Comparison of ENCODE assay signal across 20 mouse cellular contexts in genomic region chr10:98976877-98977494, GRCm38 (mm10).
A peak's percentile ranks its signal among the peaks of the same experiment; 100 is the strongest.
DNase-seq lines count a peak whose midpoint lies in the region; ATAC-seq and TF ChIP-seq lines count a peak whose summit lies in the region.
"Had no signal": no experiment of that assay in that cellular context is flagged by ENCODE, and none has a peak within 500 bp of the region (broad histone marks: within the 10 kb centered on the region; RNA-seq: fewer than 3 reads in every experiment).

No protein-coding gene starts in this region.

- no peak for TF ChIP-seq RAD21 in CH12.LX (IDR thresholded peaks at IDR 0.05; ENCODE audit: low read depth, low read length)

- H3K27me3 ChIP-seq in intestine, embryonic 15.5 days (replicated peaks), result no peaks in the 10 kb centered on the region
- no peaks in the 10 kb centered on the region for H3K27me3 ChIP-seq in intestine, postnatal 0 days (replicated peaks; ENCODE audit: control insufficient read depth, insufficient read depth, low read length)
- H3K27me3 ChIP-seq in kidney, postnatal 0 days (ENCODE audit: insufficient read depth, low read length), result no peaks in the 10 kb centered on the region
- no peaks in the 10 kb centered on the region for H3K27me3 ChIP-seq in lung, embryonic 15.5 days
- no peaks in the 10 kb centered on the region for H3K27me3 ChIP-seq in lung, postnatal 0 days (replicated peaks; ENCODE audit: insufficient read depth, low read length)
- no peaks in the 10 kb centered on the region for H3K27me3 ChIP-seq in CH12.LX (replicated peaks)
- H3K27me3 ChIP-seq: forebrain, embryonic 13.5 days; heart, embryonic 13.5 days; hindbrain, embryonic 13.5 days had no signal

- peak; percentile 13; the same call in 1 of the 2 replicates for ATAC-seq in intestine, embryonic 15.5 days
- no peak for ATAC-seq in intestine, postnatal 0 days
- ATAC-seq in kidney, postnatal 0 days (replicated peaks; ENCODE audit: low FRiP score, low read depth), result no peak
- ATAC-seq in lung, embryonic 15.5 days (ENCODE audit: borderline replicate concordance, extremely low read depth, low FRiP score, low TSS enrichment), result peak; percentile 23; the same call in 1 of the 2 replicates
- ATAC-seq in lung, postnatal 0 days, result no peak
- ATAC-seq: forebrain, embryonic 13.5 days; forebrain, postnatal 0 days; hindbrain, postnatal 0 days had no signal

- DNase-seq in kidney, postnatal 0 days (ENCODE audit: low spot score), result peak; percentile 45
- no peak for DNase-seq in kidney, postnatal 4 days
- no peak for DNase-seq in lung, postnatal 0 days (ENCODE audit: low spot score)
- peak; percentile 53 for DNase-seq in CH12.LX (ENCODE audit: extremely low read depth)
- DNase-seq in adrenal gland, postnatal 25 days, result no peak
- DNase-seq: adrenal gland, adult 2 months; adrenal gland, postnatal 36 days; cerebellum, adult 2 months; cerebellum, postnatal 10 days; forebrain, postnatal 0 days; gastrocnemius, postnatal 14 days; heart, postnatal 10 days had no signal

- H3K79me2 ChIP-seq in CH12.LX (replicated peaks; ENCODE audit: control insufficient read depth, extremely low read depth, insufficient read depth, poor library complexity, severe bottlenecking), result peaks cover 32% of the 10 kb centered on the region

- H3K4me2 ChIP-seq in intestine, embryonic 15.5 days (replicated peaks), result no peak overlapping the region
- H3K4me2 ChIP-seq in intestine, postnatal 0 days (replicated peaks; ENCODE audit: low read depth), result no peak overlapping the region
- H3K4me2 ChIP-seq in kidney, postnatal 0 days (ENCODE audit: low read length), result no peak overlapping the region
- no peak overlapping the region for H3K4me2 ChIP-seq in lung, embryonic 15.5 days
- H3K4me2 ChIP-seq in lung, postnatal 0 days (replicated peaks; ENCODE audit: low read depth, low read length), result no peak overlapping the region
- H3K4me2 ChIP-seq in CH12.LX (ENCODE audit: insufficient read depth, low read depth, poor library complexity, severe bottlenecking), result peak overlapping the region; percentile 79
- H3K4me2 ChIP-seq: forebrain, embryonic 13.5 days; heart, embryonic 13.5 days; hindbrain, embryonic 13.5 days had no signal

- no peaks in the 10 kb centered on the region for H3K9me3 ChIP-seq in intestine, embryonic 15.5 days
- H3K9me3 ChIP-seq in intestine, postnatal 0 days (ENCODE audit: control insufficient read depth), result no peaks in the 10 kb centered on the region
- no peaks in the 10 kb centered on the region for H3K9me3 ChIP-seq in kidney, postnatal 0 days (replicated peaks; ENCODE audit: low read length)
- H3K9me3 ChIP-seq in lung, embryonic 15.5 days, result no peaks in the 10 kb centered on the region
- H3K9me3 ChIP-seq in lung, postnatal 0 days (ENCODE audit: low read length), result no peaks in the 10 kb centered on the region
- H3K9me3 ChIP-seq in CH12.LX (replicated peaks; ENCODE audit: low read length), result no peaks in the 10 kb centered on the region
- H3K9me3 ChIP-seq: embryonic facial prominence, embryonic 10.5 days; heart, embryonic 13.5 days; hindbrain, embryonic 13.5 days had no signal

- dilution Hi-C loops in CH12.LX (cut with MboI; ENCODE audit: extremely low pct_ligation_motif_present, extremely low pct_unique_long_range_greater_than_20kb, low sequenced_read_pairs), result no loop called here

- H3K36me3 ChIP-seq in intestine, embryonic 15.5 days, result no peaks in the 10 kb centered on the region
- H3K36me3 ChIP-seq in intestine, postnatal 0 days (ENCODE audit: control insufficient read depth, insufficient read depth), result 0 out of 2 replicates have a peak, but pooled peaks cover 8% of the 10 kb centered on the region
- H3K36me3 ChIP-seq in kidney, postnatal 0 days (ENCODE audit: insufficient read depth, low read length), result no peaks in the 10 kb centered on the region
- H3K36me3 ChIP-seq in lung, embryonic 15.5 days, result peaks cover 3% of the 10 kb centered on the region; the same call in 1 of the 2 replicates
- no peaks in the 10 kb centered on the region for H3K36me3 ChIP-seq in lung, postnatal 0 days (ENCODE audit: insufficient read depth, low read length)
- peaks cover 6 to 24% of the 10 kb centered on the region in 2 experiments for H3K36me3 ChIP-seq in CH12.LX (replicated peaks in 1 of 2; ENCODE audit: control insufficient read depth in 1 of 2, insufficient read depth in 1 of 2, low read length in 1 of 2)
- H3K36me3 ChIP-seq: hindbrain, embryonic 13.5 days had no signal

- peaks cover 18% of the 10 kb centered on the region for H3K4me1 ChIP-seq in intestine, embryonic 15.5 days (replicated peaks)
- no peaks in the 10 kb centered on the region; the same call in 1 of the 2 replicates for H3K4me1 ChIP-seq in intestine, postnatal 0 days (replicated peaks; ENCODE audit: control insufficient read depth, insufficient read depth, low read length)
- H3K4me1 ChIP-seq in kidney, postnatal 0 days (replicated peaks; ENCODE audit: insufficient read depth, low read length), result peaks cover 16% of the 10 kb centered on the region; the same call in 1 of the 2 replicates
- peaks cover 32% of the 10 kb centered on the region for H3K4me1 ChIP-seq in lung, embryonic 15.5 days
- H3K4me1 ChIP-seq in lung, postnatal 0 days (ENCODE audit: insufficient read depth, low read depth, low read length), result peaks cover 11% of the 10 kb centered on the region; the same call in 1 of the 2 replicates
- H3K4me1 ChIP-seq in CH12.LX (ENCODE audit: control insufficient read depth in 1 of 2, insufficient read depth in 2 of 2), result peaks cover 19 to 81% of the 10 kb centered on the region in 2 experiments
- H3K4me1 ChIP-seq: forebrain, embryonic 13.5 days had no signal

- no peak overlapping the region for H3K27ac ChIP-seq in intestine, embryonic 15.5 days
- H3K27ac ChIP-seq in intestine, postnatal 0 days (ENCODE audit: low read depth, low read length), result no peak overlapping the region
- H3K27ac ChIP-seq in kidney, postnatal 0 days, result no peak overlapping the region
- H3K27ac ChIP-seq in lung, embryonic 15.5 days, result no peak overlapping the region; the same call in 1 of the 2 replicates
- H3K27ac ChIP-seq in lung, postnatal 0 days (ENCODE audit: low read length), result no peak overlapping the region
- peak overlapping the region; percentile 30; the same call in 1 of the 2 replicates for H3K27ac ChIP-seq in CH12.LX (ENCODE audit: insufficient read depth, low read depth)
- H3K27ac ChIP-seq: embryonic facial prominence, embryonic 10.5 days; forebrain, embryonic 13.5 days; heart, embryonic 13.5 days; hindbrain, postnatal 0 days had no signal

- TF ChIP-seq EP300 in lung, postnatal 0 days (IDR thresholded peaks at IDR 0.05), result no peak
- peak; percentile 68 for TF ChIP-seq EP300 in CH12.LX (IDR thresholded peaks at IDR 0.05; ENCODE audit: low read length)

- in situ Hi-C loops in CH12.LX (cut with MboI; ENCODE audit: low pct_ligation_motif_present, low pct_unique_long_range_greater_than_20kb, low sequenced_read_pairs), result no loop called here

- H3K4me3 ChIP-seq in intestine, embryonic 15.5 days (replicated peaks), result no peak overlapping the region
- no peak overlapping the region for H3K4me3 ChIP-seq in intestine, postnatal 0 days (ENCODE audit: low read depth, low read length)
- H3K4me3 ChIP-seq in kidney, postnatal 0 days (replicated peaks; ENCODE audit: low read depth, low read length), result no peak overlapping the region
- H3K4me3 ChIP-seq in lung, embryonic 15.5 days, result no peak overlapping the region
- H3K4me3 ChIP-seq in lung, postnatal 0 days (ENCODE audit: low read depth, low read length), result no peak overlapping the region
- H3K4me3 ChIP-seq in CH12.LX (replicated peaks in 1 of 3; ENCODE audit: low read depth in 2 of 3, low read length in 2 of 3, poor library complexity in 1 of 3), result no peak overlapping the region
- H3K4me3 ChIP-seq: embryonic facial prominence, embryonic 10.5 days; forebrain, embryonic 13.5 days; heart, embryonic 13.5 days; hindbrain, embryonic 13.5 days had no signal

- 51% methylated on average over 6 of the region's 6 CpGs for WGBS in intestine, embryonic 15.5 days
- 65% methylated on average over 6 of the region's 6 CpGs for WGBS in intestine, postnatal 0 days
- WGBS in kidney, postnatal 0 days, result 31% methylated on average over 6 of the region's 6 CpGs
- 50% methylated on average over 6 of the region's 6 CpGs for WGBS in lung, embryonic 15.5 days
- 56% methylated on average over 6 of the region's 6 CpGs for WGBS in lung, postnatal 0 days

- no peak for TF ChIP-seq POLR2A in CH12.LX (IDR thresholded peaks at IDR 0.05; ENCODE audit: low read depth, low read length)

- H3K9ac ChIP-seq in intestine, embryonic 15.5 days, result no peak overlapping the region
- no peak overlapping the region for H3K9ac ChIP-seq in intestine, postnatal 0 days (ENCODE audit: low read depth, low read length)
- no peak overlapping the region for H3K9ac ChIP-seq in kidney, postnatal 0 days (ENCODE audit: low read depth, low read length)
- H3K9ac ChIP-seq in lung, embryonic 15.5 days, result no peak overlapping the region
- no peak overlapping the region for H3K9ac ChIP-seq in lung, postnatal 0 days (replicated peaks; ENCODE audit: low read depth)
- H3K9ac ChIP-seq in CH12.LX (ENCODE audit: insufficient read depth, low read depth), result peak overlapping the region; percentile 20
- H3K9ac ChIP-seq: forebrain, embryonic 13.5 days; forebrain, postnatal 0 days; heart, embryonic 13.5 days had no signal

- no peak for TF ChIP-seq CTCF in intestine, postnatal 0 days (IDR thresholded peaks at IDR 0.05; ENCODE audit: low read depth)
- TF ChIP-seq CTCF in kidney, postnatal 0 days (IDR thresholded peaks at IDR 0.05; ENCODE audit: low read depth), result no peak
- no peak for TF ChIP-seq CTCF in lung, postnatal 0 days (IDR thresholded peaks at IDR 0.05)
- TF ChIP-seq CTCF in CH12.LX (conservative IDR thresholded peaks at IDR 0.05 in 1 of 2, IDR thresholded peaks at IDR 0.05 in 1 of 2; ENCODE audit: low read depth in 2 of 2, low read length in 2 of 2), result no peak

TF ChIP-seq in CH12.LX, 34 proteins besides CTCF, POLR2A, EP300 and RAD21:
- peak; percentile 42; the same call in 1 of the 2 replicates for TF ChIP-seq JUND (conservative IDR thresholded peaks at IDR 0.05; ENCODE audit: low read depth, low read length)
- peak; percentile 70; the same call in 1 of the 2 replicates for TF ChIP-seq SIN3A (IDR thresholded peaks at IDR 0.05; ENCODE audit: low read length)
- TF ChIP-seq MYC (IDR thresholded peaks at IDR 0.05; ENCODE audit: low read depth, low read length), result 0 out of 2 replicates have a peak, but pooled peaks have one; percentile 51
- TF ChIP-seq IRF4 (IDR thresholded peaks at IDR 0.05; ENCODE audit: low read depth, low read length), result peak; percentile 81
- TF ChIP-seq BHLHE40 (IDR thresholded peaks at IDR 0.05; ENCODE audit: low read depth, low read length), result no peak
- TF ChIP-seq KAT2A (IDR thresholded peaks at IDR 0.05; ENCODE audit: insufficient replicate concordance, low read length), result no peak
- peak; percentile 48; the same call in 1 of the 2 replicates for TF ChIP-seq MXI1 (IDR thresholded peaks at IDR 0.05; ENCODE audit: low read depth, low read length)
- 0 out of 2 replicates have a peak, but pooled peaks have one; percentile 17 for TF ChIP-seq ETS1 (conservative IDR thresholded peaks at IDR 0.05; ENCODE audit: low read depth, low read length)
- TF ChIP-seq RCOR1 (conservative IDR thresholded peaks at IDR 0.05; ENCODE audit: low read depth, low read length), result 0 out of 2 replicates have a peak, but pooled peaks have one; percentile 33
- TF ChIP-seq MAX (IDR thresholded peaks at IDR 0.05; ENCODE audit: low read length), result no peak

Comparison
In these comparisons a context has a peak if more than half of its experiments do, and no peak if none do; other contexts are left out.
1. ATAC-seq: peak in intestine, embryonic 15.5 days (single experiment) and lung, embryonic 15.5 days (single experiment); none in intestine, postnatal 0 days (single experiment), kidney, postnatal 0 days (single experiment) and lung, postnatal 0 days (single experiment).
2. DNase-seq: peak in kidney, postnatal 0 days (single experiment) and CH12.LX (single experiment); none in kidney, postnatal 4 days (0 of 2), lung, postnatal 0 days (single experiment) and adrenal gland, postnatal 25 days (single experiment).